Mouse (Mus musculus) brain, embryonic 14.5 days (tissue): ENCODE data around the gene Kirrel3.

ENCODE experiments used
- CTCF ChIP-seq: fragments of 200-500 bp; IDR thresholded peaks from 2 replicates; pipeline ENCODE4 v1.5.1; 2012; ENCODE audit warnings: inconsistent platforms, mild to moderate bottlenecking, moderate library complexity, borderline replicate concordance; ENCODE audit not compliant: insufficient read depth, insufficient read length; ENCODE audit errors: extremely low read depth
- POLR2A ChIP-seq: fragments of 200-500 bp; IDR thresholded peaks from 2 replicates; pipeline ENCODE4 v1.6.1; 2012; ENCODE audit warnings: mild to moderate bottlenecking, inconsistent platforms, borderline replicate concordance; ENCODE audit not compliant: poor library complexity, insufficient read depth, insufficient read length, severe bottlenecking; ENCODE audit errors: extremely low read depth

DNA sequence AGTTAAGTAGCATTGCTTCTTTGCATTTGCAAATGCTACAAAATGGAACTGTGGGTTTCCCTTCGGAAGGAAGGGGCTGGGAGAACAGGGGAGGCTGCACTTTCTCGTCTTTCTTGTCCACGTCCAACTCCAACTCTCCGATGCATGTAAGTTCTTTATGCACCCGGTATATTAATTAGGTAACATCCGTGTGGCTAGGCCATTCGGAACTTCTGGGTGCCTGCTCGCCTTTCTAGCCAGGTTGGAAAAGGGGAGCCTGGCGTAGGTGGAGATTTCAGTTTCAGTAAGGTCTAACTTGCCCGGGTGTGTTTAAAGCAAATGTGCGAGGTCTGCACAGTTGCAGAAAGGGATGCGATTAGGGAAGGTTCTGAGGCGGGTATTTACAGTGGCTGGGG, 3.6 kb downstream of the Kirrel3 start:
- no peak for TF ChIP-seq POLR2A
- no peak for TF ChIP-seq CTCF
